ENCODE assay signal across 8 mouse cellular contexts in the genomic region with DNA sequence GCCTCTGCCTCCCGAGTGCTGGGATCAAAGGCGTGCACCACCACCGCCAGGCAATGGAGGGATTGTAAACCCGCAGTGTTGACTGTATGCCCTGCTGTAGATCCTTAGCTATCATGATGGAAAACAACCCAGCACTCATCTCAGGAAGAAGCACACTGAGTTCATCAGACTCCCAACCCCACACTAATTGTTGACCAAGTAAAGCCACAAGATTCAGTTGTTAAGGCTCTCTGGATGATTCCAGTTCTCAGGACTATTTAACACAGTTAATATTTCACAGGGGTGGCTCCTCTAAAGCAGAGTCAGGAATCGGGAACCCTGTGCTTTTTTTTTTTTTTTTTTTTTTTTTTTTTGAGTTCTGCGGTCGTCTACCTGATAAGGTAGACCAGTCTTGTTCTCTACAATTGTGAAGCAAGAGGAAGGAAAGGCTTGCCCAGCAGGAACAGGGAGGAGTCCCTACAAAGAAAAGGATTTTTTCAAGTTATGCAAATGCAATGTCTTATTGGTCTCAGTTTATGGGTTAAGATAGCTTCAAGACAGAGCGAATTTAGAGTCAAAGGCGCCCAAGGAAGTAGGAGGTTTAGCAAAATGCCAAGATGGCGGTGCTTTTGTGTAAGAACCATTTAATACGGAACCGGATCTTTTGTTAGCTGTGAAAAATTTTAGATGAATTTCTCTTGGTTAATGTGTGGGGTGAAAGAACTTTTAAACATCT. TPM values are rescaled to one million over a fixed set of nuclear protein-coding genes. Genes with fewer than 3 reads are reported as not detected.
A peak's percentile ranks its signal among the peaks of the same experiment; 100 is the strongest.
DNase-seq lines count a peak whose midpoint lies in the region; ATAC-seq and TF ChIP-seq lines count a peak whose summit lies in the region.

No protein-coding gene starts in this region.

- no peaks in the 10 kb centered on the region for H3K36me3 ChIP-seq in neural tube, embryonic 11.5 days (ENCODE audit: control insufficient read depth, insufficient read depth, low read length)
- no peaks in the 10 kb centered on the region for H3K36me3 ChIP-seq in kidney, embryonic 15.5 days
- no peaks in the 10 kb centered on the region for H3K36me3 ChIP-seq in midbrain, embryonic 14.5 days (ENCODE audit: control insufficient read depth, insufficient read depth, low read length)
- H3K36me3 ChIP-seq in thymus, adult 2 months (ENCODE audit: control insufficient read depth, insufficient read depth, low read length): no peaks in the 10 kb centered on the region

- H3K9me3 ChIP-seq in neural tube, embryonic 11.5 days (ENCODE audit: control insufficient read depth, low read length): no peaks in the 10 kb centered on the region
- H3K9me3 ChIP-seq in kidney, embryonic 15.5 days (replicated peaks): no peaks in the 10 kb centered on the region
- H3K9me3 ChIP-seq in midbrain, embryonic 14.5 days (ENCODE audit: control insufficient read depth, low read length): no peaks in the 10 kb centered on the region

- no peak for TF ChIP-seq POLR2A in embryonic fibroblast, embryonic 13.5 days (IDR thresholded peaks at IDR 0.05; ENCODE audit: low read depth, low read length)
- TF ChIP-seq POLR2A in thymus, adult 2 months (IDR thresholded peaks at IDR 0.05; ENCODE audit: control insufficient read depth, extremely low read depth, insufficient read depth, low read length, poor library complexity): no peak

- DNase-seq in neural tube, embryonic 11.5 days (ENCODE audit: low spot score): no peak
- DNase-seq in neural tube, embryonic 10.5 days (ENCODE audit: extremely low spot score, low spot score): no peak
- no peak for DNase-seq in midbrain, embryonic 14.5 days
- no peak for DNase-seq in spleen, postnatal 10 days (ENCODE audit: low spot score in 2 of 2)
- no peak for DNase-seq in thymus, adult 2 months

- H3K4me1 ChIP-seq in neural tube, embryonic 11.5 days (ENCODE audit: control insufficient read depth, insufficient read depth, low read length): peaks cover 19% of the 10 kb centered on the region
- H3K4me1 ChIP-seq in embryonic fibroblast, embryonic 13.5 days (ENCODE audit: control insufficient read depth, insufficient read depth, low read length): peaks cover 12% of the 10 kb centered on the region; the same call in 1 of the 2 replicates
- peaks cover 50% of the 10 kb centered on the region for H3K4me1 ChIP-seq in kidney, embryonic 15.5 days
- peaks cover 27% of the 10 kb centered on the region for H3K4me1 ChIP-seq in midbrain, embryonic 14.5 days (ENCODE audit: control insufficient read depth, insufficient read depth, low read length)
- H3K4me1 ChIP-seq in thymus, adult 2 months (replicated peaks; ENCODE audit: control insufficient read depth, insufficient read depth, low read length): peaks cover 23% of the 10 kb centered on the region

- no peak overlapping the region for H3K27ac ChIP-seq in neural tube, embryonic 11.5 days (ENCODE audit: low read depth, low read length)
- H3K27ac ChIP-seq in embryonic fibroblast, embryonic 13.5 days (ENCODE audit: insufficient read depth, low read length): peak overlapping the region; percentile 94
- H3K27ac ChIP-seq in kidney, embryonic 15.5 days: peak overlapping the region; percentile 86
- H3K27ac ChIP-seq in midbrain, embryonic 14.5 days (replicated peaks; ENCODE audit: low read depth, low read length): no peak overlapping the region
- no peak overlapping the region for H3K27ac ChIP-seq in thymus, adult 2 months (ENCODE audit: control insufficient read depth, insufficient read depth, low read length)

- 46% methylated on average over 12 of the region's 12 CpGs for WGBS in neural tube, embryonic 11.5 days
- 44% methylated on average over 12 of the region's 12 CpGs for WGBS in kidney, embryonic 15.5 days
- 49% methylated on average over 12 of the region's 12 CpGs for WGBS in midbrain, embryonic 14.5 days
- WGBS in thymus, adult 2 months: 48% methylated on average over 12 of the region's 12 CpGs

- no peak for ATAC-seq in neural tube, embryonic 11.5 days (ENCODE audit: insufficient read depth, low FRiP score, low TSS enrichment)
- ATAC-seq in kidney, embryonic 15.5 days (replicated peaks; ENCODE audit: low FRiP score): no peak
- no peak for ATAC-seq in midbrain, embryonic 14.5 days (ENCODE audit: low FRiP score, low TSS enrichment)
- ATAC-seq in erythroid progenitor cell, adult 5-6 weeks (replicated peaks; ENCODE audit: low FRiP score, poor library complexity, severe bottlenecking): no peak

- no peak overlapping the region for H3K9ac ChIP-seq in neural tube, embryonic 11.5 days (ENCODE audit: low read length)
- peak overlapping the region; percentile 57 for H3K9ac ChIP-seq in kidney, embryonic 15.5 days
- no peak overlapping the region for H3K9ac ChIP-seq in midbrain, embryonic 14.5 days (replicated peaks; ENCODE audit: low read length)

- peaks cover 36% of the 10 kb centered on the region for H3K27me3 ChIP-seq in neural tube, embryonic 11.5 days (ENCODE audit: control insufficient read depth, insufficient read depth, low read length)
- H3K27me3 ChIP-seq in kidney, embryonic 15.5 days: peaks cover 22% of the 10 kb centered on the region
- peaks cover 52% of the 10 kb centered on the region for H3K27me3 ChIP-seq in midbrain, embryonic 14.5 days (ENCODE audit: control insufficient read depth, insufficient read depth, low read length)
- peaks cover 8% of the 10 kb centered on the region; the same call in 1 of the 2 replicates for H3K27me3 ChIP-seq in thymus, adult 2 months (ENCODE audit: control insufficient read depth, insufficient read depth, low read length)

- peak overlapping the region; percentile 96 for H3K4me2 ChIP-seq in neural tube, embryonic 11.5 days (ENCODE audit: low read depth)
- H3K4me2 ChIP-seq in kidney, embryonic 15.5 days: peak overlapping the region; percentile 95
- H3K4me2 ChIP-seq in midbrain, embryonic 14.5 days (ENCODE audit: low read length): peak overlapping the region; percentile 98

- TF ChIP-seq CTCF in embryonic fibroblast, embryonic 13.5 days (IDR thresholded peaks at IDR 0.05; ENCODE audit: borderline replicate concordance, insufficient read depth, low read length): no peak
- TF ChIP-seq CTCF in thymus, adult 2 months (IDR thresholded peaks at IDR 0.05; ENCODE audit: borderline replicate concordance, control insufficient read depth, extremely low read depth, insufficient read depth, low read length, poor library complexity): no peak

- H3K4me3 ChIP-seq in neural tube, embryonic 11.5 days (ENCODE audit: low read depth, low read length): peak overlapping the region; percentile 53
- H3K4me3 ChIP-seq in embryonic fibroblast, embryonic 13.5 days (ENCODE audit: insufficient read depth, low read length): peak overlapping the region; percentile 60
- peak overlapping the region; percentile 57 for H3K4me3 ChIP-seq in kidney, embryonic 15.5 days (replicated peaks)
- peak overlapping the region; percentile 62 for H3K4me3 ChIP-seq in midbrain, embryonic 14.5 days (replicated peaks; ENCODE audit: low read depth, low read length)
- no peak overlapping the region for H3K4me3 ChIP-seq in thymus, adult 2 months (ENCODE audit: control insufficient read depth, insufficient read depth, low read length)

RNA-seq across cellular contexts. Expression of a gene that starts 1.1 kb away (rescaled TPM):
- polyA plus RNA-seq in neural tube, embryonic 11.5 days (2014; fragmentation: Nextera tagmentation; extraction: Ambion mirVana): 0.73 and 1.4 TPM in 2 replicates
- 42.2 and 45.2 TPM in 2 replicates for polyA plus RNA-seq in embryonic fibroblast, embryonic 13.5 days (2011; ENCODE audit: insufficient read length, low read depth, missing spikeins)
- polyA plus RNA-seq in kidney, embryonic 15.5 days (2015; fragmentation: Nextera tagmentation; extraction: Ambion mirVana): 5.3 and 6.0 TPM in 2 replicates
- 0.93 and 1.2 TPM in 2 replicates for polyA plus RNA-seq in midbrain, embryonic 14.5 days (2014; fragmentation: Nextera tagmentation; extraction: Ambion mirVana)
- 1.1 and 2.9 TPM in 2 replicates for total RNA-seq in erythroid progenitor cell, adult 5-6 weeks (2015; ENCODE audit: low replicate concordance)
- 4.2 and 4.5 TPM in 2 replicates for total RNA-seq in erythroid progenitor cell, adult 5-6 weeks (2017; ENCODE audit: low replicate concordance)
- 6.9 and 7.4 TPM in 2 replicates for polyA plus RNA-seq in thymus, adult 2 months (2012; rRNA removed)

Comparison
In these comparisons a context has a peak if more than half of its experiments do, and no peak if none do; other contexts are left out.
1. H3K27ac ChIP-seq: peak in embryonic fibroblast, embryonic 13.5 days (single experiment) and kidney, embryonic 15.5 days (single experiment); none in neural tube, embryonic 11.5 days (single experiment), midbrain, embryonic 14.5 days (single experiment) and thymus, adult 2 months (single experiment).
2. Peak in every context shown above with its lines, with median percentiles within 50 percentile points of each other: H3K4me2 ChIP-seq.